In genomic region chr17:29894965-29895364, GRCm38 (mm10) we compare ENCODE assay signal across 21 mouse cellular contexts.
A peak's percentile ranks its signal among the peaks of the same experiment; 100 is the strongest.
DNase-seq lines count a peak whose midpoint lies in the region; ATAC-seq lines count a peak whose summit lies in the region.
"Had no signal": no experiment of that assay in that cellular context is flagged by ENCODE, and none has a peak within 500 bp of the region (broad histone marks: within the 10 kb centered on the region; RNA-seq: fewer than 3 reads in every experiment).

No protein-coding gene starts in this region.

- H3K9me3 ChIP-seq in midbrain, embryonic 10.5 days (replicated peaks), result no peaks in the 10 kb centered on the region
- no peaks in the 10 kb centered on the region for H3K9me3 ChIP-seq in midbrain, embryonic 14.5 days (ENCODE audit: control insufficient read depth, low read length)
- H3K9me3 ChIP-seq: embryonic facial prominence, embryonic 12.5 days; forebrain, embryonic 15.5 days; heart, embryonic 13.5 days had no signal

- ATAC-seq in midbrain, embryonic 14.5 days (ENCODE audit: low FRiP score, low TSS enrichment), result no peak
- ATAC-seq: activated CD4-positive, CD25-positive, alpha-beta regulatory T cell, adult 4 months; forebrain, embryonic 15.5 days; Patski had no signal

- H3K4me3 ChIP-seq in midbrain, embryonic 10.5 days, result no peak overlapping the region
- H3K4me3 ChIP-seq in midbrain, embryonic 14.5 days (replicated peaks; ENCODE audit: low read depth, low read length), result no peak overlapping the region
- H3K4me3 ChIP-seq: embryonic facial prominence, embryonic 12.5 days; forebrain, embryonic 15.5 days; heart, embryonic 13.5 days had no signal

- no peak overlapping the region for H3K9ac ChIP-seq in midbrain, embryonic 14.5 days (replicated peaks; ENCODE audit: low read length)
- H3K9ac ChIP-seq: embryonic facial prominence, embryonic 12.5 days; forebrain, embryonic 15.5 days; heart, embryonic 13.5 days; hindbrain, embryonic 14.5 days had no signal

- H3K27ac ChIP-seq in midbrain, embryonic 10.5 days (replicated peaks), result peak overlapping the region; percentile 79; the same call in 1 of the 2 replicates
- no peak overlapping the region for H3K27ac ChIP-seq in midbrain, embryonic 14.5 days (replicated peaks; ENCODE audit: low read depth, low read length)
- H3K27ac ChIP-seq: embryonic facial prominence, embryonic 12.5 days; forebrain, embryonic 15.5 days; heart, embryonic 13.5 days; hindbrain, embryonic 14.5 days had no signal

- peaks cover 38% of the 10 kb centered on the region for H3K4me1 ChIP-seq in midbrain, embryonic 10.5 days
- H3K4me1 ChIP-seq in midbrain, embryonic 14.5 days (ENCODE audit: control insufficient read depth, insufficient read depth, low read length), result peaks cover 19% of the 10 kb centered on the region

- peaks cover 37% of the 10 kb centered on the region for H3K27me3 ChIP-seq in midbrain, embryonic 10.5 days (ENCODE audit: low read depth, poor library complexity, severe bottlenecking)
- H3K27me3 ChIP-seq in midbrain, embryonic 14.5 days (ENCODE audit: control insufficient read depth, insufficient read depth, low read length), result no peaks in the 10 kb centered on the region
- H3K27me3 ChIP-seq: forebrain, embryonic 15.5 days; Patski had no signal

- H3K36me3 ChIP-seq in midbrain, embryonic 10.5 days, result no peaks in the 10 kb centered on the region
- no peaks in the 10 kb centered on the region for H3K36me3 ChIP-seq in midbrain, embryonic 14.5 days (ENCODE audit: control insufficient read depth, insufficient read depth, low read length)
- H3K36me3 ChIP-seq: embryonic facial prominence, embryonic 12.5 days; forebrain, embryonic 15.5 days; heart, embryonic 13.5 days had no signal

- peak; percentile 74 for DNase-seq in gastrocnemius, adult 18-20 months (ENCODE audit: low spot score)
- no peak for DNase-seq in gastrocnemius, postnatal 4 days (ENCODE audit: low spot score in 2 of 2)
- DNase-seq in midbrain, embryonic 10.5 days (ENCODE audit: low spot score), result no peak
- DNase-seq in midbrain, embryonic 14.5 days, result no peak
- peak; percentile 40 for DNase-seq in gastrocnemius, postnatal 10 days
- DNase-seq in skeletal muscle tissue, adult 2 months (ENCODE audit: low read depth, low spot score), result peak; percentile 88
- DNase-seq in kidney, postnatal 10 days, result no peak
- DNase-seq in right cerebral cortex, postnatal 25 days, result no peak
- DNase-seq: adrenal gland, adult 2 months; adrenal gland, postnatal 25 days; cerebellum, adult 18-20 months; cerebellum, postnatal 14 days; heart, adult 11 months; heart, postnatal 36 days; kidney, adult 11 months had no signal

- no peak overlapping the region for H3K4me2 ChIP-seq in midbrain, embryonic 14.5 days (ENCODE audit: low read length)
- H3K4me2 ChIP-seq: embryonic facial prominence, embryonic 12.5 days; forebrain, embryonic 15.5 days; heart, embryonic 13.5 days; hindbrain, embryonic 14.5 days had no signal

- 83% methylated on average over 5 of the region's 5 CpGs for WGBS in midbrain, embryonic 10.5 days
- WGBS in midbrain, embryonic 14.5 days, result 61% methylated on average over 5 of the region's 5 CpGs

Comparison
In these comparisons a context has a peak if more than half of its experiments do, and no peak if none do; other contexts are left out.
1. DNase-seq: peak in gastrocnemius, adult 18-20 months (single experiment), gastrocnemius, postnatal 10 days (single experiment) and skeletal muscle tissue, adult 2 months (single experiment); none in gastrocnemius, postnatal 4 days (0 of 2), midbrain, embryonic 10.5 days (single experiment), midbrain, embryonic 14.5 days (single experiment), kidney, postnatal 10 days (single experiment) and right cerebral cortex, postnatal 25 days (single experiment).